Mouse (Mus musculus) inflammation-experienced regulatory T-cells, adult 6 months (primary cell): ENCODE measurements around the gene Impdh2. TPM values are rescaled to one million over a fixed set of nuclear protein-coding genes. Genes with fewer than 3 reads are reported as not detected.
"Not testable (repeated sequence)": the region's sequence is repeated elsewhere in the genome, so short reads cannot be mapped to it uniquely, and the experiment has no call there.

Experiments
- ATAC-seq: one replicate; pipeline ENCODE4 v1.8.0; 2017
- polyA plus RNA-seq, 3 experiments: library from polyadenylated mRNA; unstranded; fragments of 100-300 nt; shearing (Covaris generic); gene quantifications; one replicate each; pipeline ENCODE4 v1.2.1; 2017

Gene Impdh2
- polyA plus RNA-seq, 3 experiments from 2014 or later = 132 to 143 (median 137) TPM

DNA sequence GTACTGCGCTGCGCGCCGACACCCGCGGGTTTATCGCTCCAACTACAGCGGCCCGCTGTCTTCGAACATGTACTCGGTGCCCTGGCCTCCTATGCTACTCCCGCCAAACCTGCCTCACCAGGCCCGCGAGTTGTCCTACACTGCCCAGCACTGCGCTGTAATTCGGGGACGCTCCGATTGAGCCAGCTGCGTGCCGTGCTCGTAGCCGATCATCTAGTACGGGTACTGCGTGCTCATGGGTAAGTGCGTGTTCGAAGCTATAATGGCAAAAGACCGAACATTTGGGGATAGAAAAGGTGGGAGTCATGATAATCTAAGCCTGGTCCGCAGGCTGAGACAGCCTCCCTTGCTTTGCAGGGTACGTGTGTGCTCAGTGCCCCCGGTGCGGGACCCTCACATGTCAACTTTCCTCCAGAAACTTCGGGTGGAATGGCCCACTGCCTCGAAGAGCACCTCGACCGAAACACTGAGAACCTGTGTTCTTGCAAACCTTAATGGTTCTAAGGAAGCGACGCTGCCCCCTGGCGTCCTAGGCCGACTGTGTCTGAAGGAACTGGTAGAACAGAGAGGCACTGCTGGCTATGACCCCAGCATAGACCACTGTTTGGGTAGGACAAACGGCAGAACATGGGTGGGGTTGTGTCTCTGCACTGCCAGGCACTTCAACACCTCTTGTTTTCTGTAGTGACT is 10.3 kb downstream of the Impdh2 start:
- ATAC-seq = peak; percentile 30

DNA sequence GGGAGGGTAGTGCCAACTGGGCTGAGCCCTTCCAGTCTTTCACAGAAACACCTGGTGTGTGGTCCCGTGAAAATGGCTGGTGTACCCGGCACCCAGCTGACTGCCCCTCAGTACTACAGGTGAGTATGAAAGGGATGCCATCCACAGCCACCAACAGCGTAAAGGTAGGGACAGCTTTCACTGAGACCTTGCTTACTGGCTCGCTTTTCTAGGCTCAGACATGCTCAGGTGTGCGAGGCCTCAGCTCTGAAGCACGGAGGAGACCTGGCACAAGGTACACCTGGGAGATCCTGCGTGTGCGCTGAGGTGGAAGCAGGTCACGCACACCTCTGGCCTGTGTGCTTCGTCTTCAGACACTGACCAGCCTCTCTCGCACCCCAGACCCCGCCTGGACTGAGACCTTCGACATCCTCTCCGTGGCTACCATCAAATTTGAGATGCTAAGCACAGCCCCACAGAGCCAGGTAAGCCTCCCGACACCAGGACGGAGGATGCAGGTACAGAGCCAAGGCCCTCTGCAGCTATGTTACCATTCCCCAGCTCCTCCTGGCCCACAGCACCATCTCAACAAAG is 11.4 kb downstream of the Impdh2 start:
- no peak for ATAC-seq

DNA sequence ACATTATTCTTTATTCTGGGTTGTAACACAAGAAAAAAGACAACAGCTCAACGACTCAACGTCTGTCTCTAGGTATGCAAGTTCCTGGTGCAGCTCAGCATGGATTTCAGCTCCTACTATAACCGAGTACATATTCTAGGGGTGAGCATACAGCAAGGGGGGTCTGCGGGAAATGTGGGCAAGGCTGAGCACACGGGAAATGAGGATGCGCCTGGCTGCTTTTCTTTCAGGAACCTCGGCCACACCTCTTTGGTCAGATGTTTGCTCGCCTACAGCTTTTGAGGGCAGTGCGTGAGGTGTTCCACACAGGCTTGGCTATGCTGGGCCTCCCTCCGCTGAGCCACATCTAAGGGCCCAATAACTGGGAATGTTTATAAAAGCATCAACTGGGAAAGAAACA is 12.2 kb downstream of the Impdh2 start:
- no peak for ATAC-seq

DNA sequence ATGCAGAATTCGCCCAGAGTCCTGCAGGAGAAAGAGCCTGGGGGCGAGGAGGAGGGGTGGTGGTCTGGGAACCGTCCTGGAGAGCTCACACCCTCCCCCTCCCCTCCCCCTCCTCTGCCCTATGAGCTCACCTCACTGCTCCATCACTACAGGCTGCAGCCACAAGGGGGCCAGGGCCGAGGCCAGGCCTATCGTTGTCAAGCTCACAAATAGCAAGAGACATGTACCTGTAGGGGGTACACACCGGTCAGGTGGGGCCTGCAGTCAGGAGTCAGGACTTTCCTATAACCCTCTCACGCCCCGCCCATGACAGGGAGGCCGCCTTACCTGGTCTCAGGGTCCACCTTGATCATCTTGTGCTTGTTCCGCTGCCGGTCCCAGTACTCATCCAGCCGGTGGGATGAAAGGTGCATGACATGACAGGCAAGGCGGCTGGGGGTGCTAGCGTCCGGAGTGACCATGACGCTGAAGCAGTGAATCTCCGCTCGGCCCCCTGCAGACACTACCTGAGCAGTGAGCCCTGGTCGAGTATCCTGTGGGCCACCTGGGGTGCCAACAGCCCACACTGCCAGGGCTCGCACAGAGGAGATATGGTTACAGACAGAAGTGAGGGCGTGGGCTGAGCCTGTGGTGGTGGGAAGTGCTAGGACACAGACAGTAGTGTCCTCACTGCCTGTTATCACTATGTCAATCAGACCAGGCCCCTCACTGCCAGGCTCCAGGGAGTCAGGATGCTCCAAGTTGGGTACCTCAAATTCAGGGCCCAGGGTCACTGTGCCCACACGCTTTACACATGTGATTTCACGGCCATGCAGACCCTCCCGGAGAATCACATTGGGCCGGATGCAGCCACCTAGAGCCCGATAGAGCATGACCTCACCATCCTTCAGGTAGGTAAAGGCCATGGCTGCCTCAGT is 13.9 kb downstream of the Impdh2 start:
- no peak for ATAC-seq

DNA sequence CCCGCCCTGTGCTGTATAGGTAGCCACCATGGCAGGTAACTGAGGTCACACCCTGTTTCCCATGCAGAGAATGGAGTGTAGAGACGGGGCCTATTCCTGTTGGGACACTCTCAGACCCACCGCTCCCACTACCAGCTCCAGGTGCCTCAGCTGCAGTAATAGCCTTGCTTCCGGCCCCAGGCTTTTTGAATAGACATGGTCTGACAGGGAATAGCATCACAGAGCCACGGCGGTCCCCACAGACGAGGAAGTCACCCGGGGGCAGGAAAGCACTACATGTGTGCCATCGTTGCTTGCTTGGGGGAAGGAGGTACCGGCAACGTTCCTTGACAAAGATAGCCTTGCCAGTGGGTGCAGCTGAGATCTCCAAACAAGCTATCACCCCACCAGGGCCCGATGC is 14.8 kb downstream of the Impdh2 start:
- ATAC-seq = no peak

DNA sequence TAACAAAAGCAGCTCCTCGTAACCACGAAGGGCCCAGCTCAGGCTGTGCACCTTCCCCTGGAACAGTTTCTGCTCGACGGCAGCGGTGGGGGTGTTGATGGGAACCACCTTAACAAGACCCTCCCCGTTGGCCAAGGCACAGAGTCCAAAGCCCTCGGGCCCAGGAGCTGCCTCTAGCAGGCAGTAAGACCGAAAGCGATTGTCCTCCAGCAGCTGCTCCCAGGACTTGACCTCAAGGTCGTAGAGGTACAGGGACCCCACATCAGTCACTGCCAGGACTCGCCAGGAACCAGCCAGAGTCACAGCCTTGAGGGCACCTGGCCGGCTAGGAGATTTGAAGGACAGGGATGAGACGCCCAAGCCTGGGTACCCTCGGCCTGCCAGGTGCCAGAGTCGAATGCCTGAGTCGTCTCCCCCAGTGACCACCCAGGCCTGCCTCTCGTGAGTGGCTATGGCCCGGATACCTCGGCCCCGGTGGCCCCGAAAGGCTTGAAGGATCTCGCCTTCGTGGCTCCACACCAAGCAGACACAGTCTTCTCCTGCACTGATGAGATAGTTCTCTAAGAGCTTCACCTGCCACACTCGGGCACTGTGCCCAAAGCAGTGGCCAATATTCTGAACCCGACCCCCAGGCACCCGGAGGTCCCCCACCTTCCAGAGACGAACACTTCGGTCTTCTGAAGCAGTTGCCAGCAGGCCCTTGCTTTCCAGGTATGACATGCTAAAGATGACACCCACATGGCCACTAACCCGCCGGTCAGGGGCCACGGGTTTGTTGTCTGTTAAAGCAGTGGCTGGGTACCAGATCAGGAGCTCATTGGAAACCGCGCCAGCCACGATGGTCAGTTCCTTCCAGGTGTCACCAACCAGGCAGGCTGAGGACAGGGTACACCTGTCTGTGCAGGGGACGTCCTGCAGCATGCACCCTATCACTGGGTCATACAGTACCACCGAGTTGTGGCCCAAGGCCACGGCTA is 15.5 kb downstream of the Impdh2 start:
- no peak for ATAC-seq

DNA sequence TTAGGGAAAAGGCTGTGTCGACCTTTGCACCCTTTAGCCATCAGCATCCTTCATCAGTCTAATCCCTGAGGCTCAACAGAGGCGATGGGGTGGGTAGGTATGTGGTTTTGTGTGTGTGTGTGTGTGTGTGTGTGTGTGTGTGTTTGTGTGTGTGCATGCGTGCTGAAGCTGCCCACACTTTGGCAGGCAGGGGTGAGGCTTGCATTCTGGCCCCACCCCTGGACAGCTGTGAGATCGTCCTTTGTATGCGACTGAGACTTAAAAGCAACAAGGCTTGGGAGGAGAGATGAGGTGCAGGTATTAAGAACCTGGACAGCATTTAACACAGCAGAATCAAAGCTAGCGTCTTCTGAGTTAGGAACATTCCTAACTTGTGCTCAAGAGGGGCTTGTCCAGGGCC is 16.9 kb downstream of the Impdh2 start:
- ATAC-seq = no peak

DNA sequence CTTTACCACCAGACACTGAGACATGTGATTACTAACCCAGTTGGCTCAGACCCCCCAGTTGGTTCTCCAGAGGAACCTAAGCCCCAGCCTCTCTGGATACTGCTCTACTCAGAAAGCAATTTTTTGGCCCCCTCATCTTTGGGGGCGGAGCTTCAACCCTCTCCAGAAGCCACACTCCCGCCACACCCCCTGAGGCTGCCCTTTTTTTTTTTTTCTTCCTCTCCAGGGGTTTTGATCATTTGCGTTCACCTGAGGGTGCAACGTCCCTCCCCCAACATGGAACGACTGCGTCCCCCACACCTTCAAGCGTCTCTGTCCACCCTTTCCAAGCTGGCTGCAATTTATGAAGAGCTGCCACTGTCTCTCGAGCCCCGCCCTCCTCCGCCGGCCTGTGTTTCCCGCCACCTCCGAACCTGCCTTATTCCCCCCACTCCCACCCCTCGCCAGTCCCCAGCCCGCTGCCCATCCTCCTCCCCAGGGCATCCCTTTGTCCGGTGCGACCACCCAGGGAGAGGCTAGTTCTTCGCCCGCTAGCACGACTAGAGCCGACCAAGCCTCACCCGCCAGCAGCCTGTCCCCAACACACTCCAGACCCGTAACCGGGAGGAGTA is 18.0 kb downstream of the Impdh2 start:
- ATAC-seq = no peak

DNA sequence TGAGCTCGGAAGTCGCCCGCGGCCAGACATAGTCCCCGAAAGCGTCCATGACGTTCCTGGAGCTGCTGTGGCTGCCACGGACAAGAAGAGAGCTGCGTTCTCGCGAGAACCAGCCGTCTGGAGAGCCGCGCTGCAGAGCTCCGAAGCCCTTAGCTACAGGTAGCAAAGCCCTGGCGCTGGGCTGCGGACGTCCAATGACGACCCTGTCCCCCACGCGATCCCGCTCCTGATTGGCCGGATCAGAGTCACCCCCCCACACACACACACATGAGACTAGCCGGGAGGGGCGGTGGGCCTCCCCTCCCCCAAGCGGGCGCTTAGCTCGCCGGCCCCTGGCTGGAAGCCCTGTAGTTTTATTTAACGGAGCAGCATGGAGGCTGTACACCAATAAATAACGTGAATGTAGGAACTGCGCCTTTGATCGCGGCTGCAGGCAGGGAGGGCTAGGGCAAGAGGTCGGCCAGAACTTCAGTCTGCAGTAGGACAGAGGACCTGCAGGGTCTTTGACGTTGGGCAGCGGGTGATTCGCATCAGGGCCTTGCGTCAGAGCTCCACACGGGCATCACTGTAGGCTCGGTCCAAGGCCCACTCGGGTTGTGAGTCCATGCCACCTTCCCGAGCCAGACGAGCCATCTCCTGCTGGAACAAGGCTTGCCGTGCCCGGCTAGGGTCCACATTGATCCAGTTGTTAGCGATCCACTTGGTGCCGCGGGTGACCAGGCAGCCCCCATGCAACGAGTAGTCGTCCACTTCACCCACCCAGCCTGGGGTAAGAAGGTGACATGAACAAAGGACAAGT is 18.7 kb downstream of the Impdh2 start, which contains the start of gene Wdr6:
Gene Wdr6, minus strand, starts transcription at position 195 of the 799 bp plus-strand sequence.
- peak; percentile 99 for ATAC-seq

DNA sequence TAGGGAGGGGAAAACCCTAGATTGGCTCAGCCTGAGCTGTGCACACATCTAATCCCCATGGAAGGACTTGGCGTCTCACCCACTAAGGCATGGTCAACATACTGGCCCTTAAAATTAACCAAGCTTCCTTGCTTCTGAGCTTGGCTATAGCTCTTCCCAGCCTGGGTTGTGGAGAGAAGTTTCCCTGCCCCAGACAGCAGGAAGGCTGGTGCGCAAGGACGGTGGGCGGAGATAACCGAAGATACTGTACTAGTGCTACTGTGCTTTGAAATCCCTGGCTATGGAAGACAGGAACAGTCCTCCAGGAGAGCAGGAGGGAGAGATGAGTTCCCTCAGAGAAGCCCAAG is 19.2 kb downstream of the Impdh2 start:
- no peak for ATAC-seq

DNA sequence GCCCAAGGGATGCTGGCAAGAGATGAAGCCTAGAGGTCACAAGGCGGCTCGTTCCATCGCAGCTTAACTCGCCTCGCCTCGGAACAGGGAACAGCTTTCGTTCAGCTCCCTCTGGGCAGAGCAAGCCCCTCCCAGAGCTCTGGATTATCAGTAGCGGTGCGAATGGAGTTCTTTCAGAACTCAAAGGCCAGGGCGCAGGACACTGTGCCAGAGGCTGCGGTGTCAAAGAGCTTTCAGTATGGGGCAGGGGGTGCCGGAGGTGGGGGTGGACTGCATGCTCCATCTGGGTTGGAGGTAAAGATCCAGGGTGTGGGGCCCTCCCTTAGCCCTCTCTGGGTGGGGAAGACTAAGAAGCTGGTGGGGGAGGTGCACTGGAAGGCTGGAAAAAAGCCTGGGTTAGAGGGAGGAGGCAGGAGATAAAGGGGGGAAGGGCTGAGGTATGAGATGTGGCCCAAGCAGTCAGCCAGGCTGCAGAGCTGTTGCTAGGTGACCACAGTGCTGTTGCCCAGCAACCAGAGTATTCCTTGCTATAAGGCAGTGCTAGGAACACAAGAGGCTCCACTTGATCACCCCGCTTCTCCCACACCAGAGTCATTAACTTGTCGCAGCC is 27.6 kb downstream of the Impdh2 start:
- no peak for ATAC-seq

DNA sequence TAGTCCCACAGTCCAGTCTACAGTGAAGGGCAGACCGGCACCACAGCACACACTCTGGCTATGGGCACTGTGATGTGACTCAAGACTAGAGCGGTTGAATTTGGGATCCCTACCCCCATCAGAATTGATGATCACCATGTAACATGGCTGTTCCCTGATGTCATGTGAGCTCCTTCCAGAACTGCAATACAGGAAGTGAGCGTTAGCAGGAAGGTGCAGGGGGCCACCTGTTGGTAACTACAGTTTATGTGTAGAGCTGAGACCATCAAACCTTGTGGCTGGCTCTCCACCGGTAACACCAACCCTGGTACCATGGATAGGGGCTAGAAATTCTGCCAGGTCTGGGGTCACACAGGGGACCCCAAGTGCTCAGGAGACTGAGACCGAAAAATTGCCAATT is 29.1 kb downstream of the Impdh2 start:
- ATAC-seq = no peak

DNA sequence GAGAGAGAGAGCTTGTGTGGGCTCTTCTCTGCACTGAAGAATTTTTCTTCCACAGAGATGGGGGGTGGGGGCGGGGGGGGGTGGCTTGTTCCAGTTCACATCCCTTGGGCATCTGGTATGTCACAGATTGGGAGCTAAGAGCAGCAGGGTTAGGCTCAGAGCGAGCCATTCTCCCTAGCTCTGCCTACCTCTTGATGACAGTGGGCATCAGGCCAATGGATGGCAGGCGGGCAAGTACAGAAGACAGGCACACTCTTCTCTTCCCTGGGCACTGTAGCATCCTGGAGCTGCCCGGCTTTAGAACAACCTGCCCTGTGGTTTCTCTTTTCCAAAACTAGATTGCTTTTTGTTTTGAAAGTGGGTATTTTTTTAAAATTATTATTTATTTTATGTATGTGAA is 31.4 kb downstream of the Impdh2 start:
- ATAC-seq = no peak

DNA sequence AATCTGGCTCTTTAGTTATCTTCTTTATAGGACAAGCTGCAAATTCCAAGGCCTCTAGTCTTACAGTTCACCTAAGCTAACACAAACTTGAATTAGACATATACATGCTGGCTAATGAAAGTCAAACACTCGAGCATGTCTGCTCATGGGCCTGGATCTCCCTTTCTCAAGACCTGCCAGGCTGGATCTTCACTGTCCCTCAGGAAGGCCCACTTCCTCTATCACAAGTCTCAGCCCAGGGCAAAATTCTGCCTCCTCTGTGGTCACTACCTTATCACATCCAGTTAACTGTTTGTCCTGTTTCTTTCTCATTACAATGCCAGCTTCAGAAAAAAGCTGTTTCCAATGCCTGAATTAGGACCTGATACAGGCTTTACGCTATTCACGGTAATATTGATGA is 34.3 kb downstream of the Impdh2 start:
- no peak for ATAC-seq

DNA sequence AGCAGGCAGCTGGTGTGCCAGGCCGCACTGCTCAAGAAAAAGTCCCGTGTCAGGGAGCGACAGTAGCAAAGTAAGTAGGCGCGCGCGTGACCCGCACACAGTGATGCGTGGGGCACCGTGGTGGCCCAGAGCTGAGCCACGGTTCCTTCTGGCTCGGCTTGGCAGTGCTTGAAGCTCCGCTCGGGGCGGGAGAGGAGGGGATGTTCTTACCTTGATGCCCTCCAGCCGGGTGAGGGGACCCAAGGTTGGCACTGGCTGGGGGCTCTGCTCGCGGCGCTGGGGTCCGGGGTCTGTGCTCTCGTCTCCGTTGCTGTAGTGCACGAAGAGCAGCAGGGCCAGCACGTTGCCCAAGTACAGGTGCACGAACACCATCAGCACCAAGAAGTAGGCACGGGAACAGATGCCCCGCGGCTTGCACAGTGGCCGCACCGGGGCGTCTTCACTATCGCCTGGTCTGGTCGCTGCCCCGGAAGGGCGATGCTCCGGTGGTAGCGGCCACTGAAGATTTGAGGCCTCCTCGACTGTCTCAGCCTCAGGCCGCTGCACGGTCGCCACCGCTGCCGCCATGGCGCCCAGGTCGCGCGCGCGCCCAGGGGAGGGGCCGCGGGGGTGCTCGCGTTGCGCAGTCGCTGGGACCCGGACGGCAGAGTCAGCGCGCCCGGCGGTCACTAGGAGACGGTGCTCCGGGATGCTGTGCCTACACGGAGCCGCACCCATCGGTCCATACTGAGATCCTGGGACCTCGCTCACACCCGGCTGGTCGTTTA is 37.1 kb downstream of the Impdh2 start, which contains the start of gene P4htm:
Gene P4htm, minus strand, starts transcription at position 670 of the 767 bp plus-strand sequence.
- peak; percentile 76 for ATAC-seq

DNA sequence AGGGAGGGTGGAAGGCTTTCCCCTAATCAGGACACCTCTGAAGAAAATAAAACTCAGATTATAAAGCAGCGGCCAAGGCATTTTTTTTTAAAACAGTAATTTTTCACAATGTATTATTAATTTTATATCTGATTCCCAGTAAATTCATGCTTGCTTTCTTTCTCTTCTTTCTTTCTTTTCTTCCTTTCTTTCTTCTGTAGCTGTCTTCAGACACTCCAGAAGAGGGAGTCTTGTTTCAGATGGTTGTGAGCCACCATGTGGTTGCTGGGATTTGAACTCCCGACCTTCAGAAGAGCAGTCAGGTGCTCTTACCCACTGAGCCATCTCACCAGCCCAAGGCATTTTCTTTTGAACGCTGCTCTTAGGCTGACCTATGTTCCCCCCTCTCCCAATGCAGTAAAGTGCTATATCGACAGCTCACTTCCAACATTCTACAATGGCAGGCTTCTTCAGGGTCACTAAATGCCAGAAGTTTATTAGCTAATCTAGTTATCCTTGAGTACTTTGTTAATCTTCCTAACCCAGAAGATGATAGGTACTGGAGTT is 39.0 kb downstream of the Impdh2 start:
- no peak for ATAC-seq

DNA sequence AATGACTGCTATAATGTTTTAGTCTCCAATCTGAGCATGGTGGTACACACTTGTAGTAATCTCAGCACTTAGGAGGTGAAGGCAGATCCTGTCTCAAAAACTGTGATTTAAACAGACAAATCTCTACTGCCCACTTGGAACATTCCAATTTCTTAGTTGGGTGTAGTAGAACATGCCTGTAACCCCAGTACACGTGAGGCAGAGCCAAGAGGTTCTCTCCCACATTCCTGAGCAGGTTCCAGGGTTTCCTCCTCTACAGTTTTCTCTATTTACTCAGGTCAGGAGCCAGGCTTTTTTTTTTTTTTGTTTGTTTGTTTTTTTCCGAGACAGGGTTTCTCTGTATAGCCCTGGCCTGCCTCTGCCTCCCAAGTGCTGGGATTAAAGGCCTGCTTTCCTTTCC is 39.9 kb downstream of the Impdh2 start:
- no peak for ATAC-seq

DNA sequence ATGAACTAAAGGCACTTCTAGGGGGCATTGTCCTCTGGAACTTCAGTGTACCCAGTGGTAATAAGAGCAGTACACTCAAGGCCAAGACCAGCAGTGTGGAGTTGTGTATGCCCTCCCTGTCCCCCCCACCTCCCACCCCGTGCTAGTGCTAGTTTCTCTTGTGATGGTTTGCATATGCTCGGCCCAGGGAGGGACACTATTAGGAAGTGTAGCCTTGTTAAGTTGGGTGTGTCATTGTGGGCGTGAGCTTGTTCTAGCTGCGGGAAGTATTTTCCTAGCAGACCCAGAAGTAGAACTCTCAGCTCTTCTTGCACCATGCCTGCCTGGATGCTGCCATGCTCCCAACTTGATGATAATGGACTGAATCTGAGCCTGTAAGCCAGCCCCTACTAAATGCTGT is 41.9 kb downstream of the Impdh2 start:
- ATAC-seq = no peak

DNA sequence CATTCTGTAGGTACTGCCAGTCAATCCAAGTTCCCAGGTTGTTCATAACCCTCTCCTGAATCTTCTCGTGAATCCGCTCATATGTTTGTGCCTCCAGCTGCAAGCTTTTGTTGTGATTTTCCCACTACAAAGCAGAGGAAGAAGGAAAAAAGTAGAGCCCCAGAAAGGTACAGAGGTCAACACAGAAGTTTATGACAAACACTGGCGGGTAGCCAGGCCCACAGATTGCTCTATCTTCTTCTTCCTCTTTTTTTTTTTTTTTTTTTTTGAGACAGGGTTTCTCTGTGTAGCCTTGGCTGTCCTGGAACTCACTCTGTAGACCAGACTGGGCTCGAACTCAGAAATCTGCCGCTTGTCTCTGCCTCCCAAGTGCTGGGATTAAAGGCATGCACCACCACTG is 47.8 kb downstream of the Impdh2 start:
- ATAC-seq = not testable (repeated sequence)
